Mouse (Mus musculus): ENCODE measurements at regions not wholly inside any gene's neighbourhood (a gene's known extent, or its start where the extent isn't known, plus 50 kb on each side); places are given as distances from the start of the nearest gene placed in this dataset.

DNA sequence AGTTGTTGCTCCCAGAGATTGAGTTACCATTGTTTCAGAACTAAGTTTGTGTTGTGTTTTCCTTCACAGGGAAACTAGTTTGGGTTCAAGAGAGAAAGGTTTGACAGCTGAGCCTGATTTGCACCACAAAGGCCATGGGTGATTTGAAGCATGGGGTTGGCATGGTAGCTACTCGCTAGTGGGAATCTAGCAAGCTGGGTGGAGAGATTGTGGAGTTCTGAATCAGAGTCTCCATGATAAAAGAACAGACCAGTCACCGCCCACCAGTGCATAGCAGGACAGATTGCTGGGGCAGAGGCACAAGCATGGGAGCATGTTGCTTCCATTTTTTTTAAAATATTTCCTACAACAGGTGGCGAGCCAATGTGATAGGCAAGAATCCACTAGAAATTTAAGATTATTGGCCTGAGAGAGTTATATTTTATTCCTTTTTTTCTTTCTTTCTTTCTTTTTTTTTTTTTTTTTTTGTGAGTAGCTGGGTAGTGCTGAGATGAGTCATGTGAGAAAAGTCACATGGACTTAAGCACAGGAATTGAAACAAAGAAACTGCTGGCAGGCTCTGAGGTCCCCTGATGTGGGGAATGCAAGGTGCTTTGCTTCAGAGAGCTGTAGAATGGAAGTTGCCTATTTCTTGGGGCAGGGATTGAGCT, 367.4 kb upstream of the Marcks start:
- Histone ChIP-seq H3K27me3 (no peaks in the 10 kb centered on the region), H3K4me1 (replicated peaks) (peaks cover 10% of the 10 kb centered on the region), H3K4me2 (no peak overlapping the region), H3K36me3 (no peaks in the 10 kb centered on the region), H3K4me3 (no peak overlapping the region), H3K9me3 (no peaks in the 10 kb centered on the region), H3K9ac (no peak overlapping the region), H3K27ac (replicated peaks) (no peak overlapping the region)
- WGBS = 57% methylated on average over 3 of the region's 3 CpGs
- ATAC-seq (ENCODE audit: low read depth) = no peak

DNA sequence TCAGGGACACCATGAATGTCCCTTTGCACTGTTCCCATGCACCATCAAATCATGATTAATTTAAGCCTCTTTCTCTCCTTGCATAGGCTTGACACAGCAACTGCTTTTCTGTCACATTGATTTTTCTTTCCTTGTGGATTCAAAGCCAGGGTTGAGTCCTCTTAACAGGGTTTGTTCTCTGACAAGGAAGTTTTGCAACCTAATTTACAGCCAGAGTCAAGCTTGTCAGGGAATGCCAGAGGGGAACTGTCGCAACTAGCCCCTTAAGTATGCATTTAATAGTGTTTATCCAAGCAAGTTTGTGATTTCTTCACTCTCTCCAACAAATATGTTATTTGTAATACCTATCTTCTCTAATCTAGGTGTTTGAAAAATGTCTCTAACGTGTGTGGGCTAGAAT, 365.7 kb upstream of the Marcks start:
- 59% methylated on average over 2 of the region's 2 CpGs for WGBS
- Histone ChIP-seq H3K4me2 (no peak overlapping the region), H3K27ac (replicated peaks) (no peak overlapping the region)

GRCm38 (mm10) chr10:37502505-37502904, 363.8 kb upstream of the Marcks start:
- Histone ChIP-seq H3K4me2 (no peak overlapping the region), H3K4me3 (no peak overlapping the region), H3K9me3 (no peaks in the 10 kb centered on the region), H3K27ac (replicated peaks) (no peak overlapping the region), H3K4me1 (replicated peaks) (peaks cover 10% of the 10 kb centered on the region), H3K27me3 (no peaks in the 10 kb centered on the region), H3K9ac (no peak overlapping the region), H3K36me3 (no peaks in the 10 kb centered on the region)
- no peak for ATAC-seq (ENCODE audit: low read depth)

More for the DNA sequence above, 365.7 kb upstream of the Marcks start:
- no peaks in the 10 kb centered on the region for H3K27me3 ChIP-seq
- no peaks in the 10 kb centered on the region for H3K36me3 ChIP-seq
- peaks cover 10% of the 10 kb centered on the region for H3K4me1 ChIP-seq (replicated peaks)
- ATAC-seq (ENCODE audit: low read depth) = no peak
- H3K4me3 ChIP-seq = no peak overlapping the region
- H3K9me3 ChIP-seq = no peaks in the 10 kb centered on the region
- no peak overlapping the region for H3K9ac ChIP-seq

DNA sequence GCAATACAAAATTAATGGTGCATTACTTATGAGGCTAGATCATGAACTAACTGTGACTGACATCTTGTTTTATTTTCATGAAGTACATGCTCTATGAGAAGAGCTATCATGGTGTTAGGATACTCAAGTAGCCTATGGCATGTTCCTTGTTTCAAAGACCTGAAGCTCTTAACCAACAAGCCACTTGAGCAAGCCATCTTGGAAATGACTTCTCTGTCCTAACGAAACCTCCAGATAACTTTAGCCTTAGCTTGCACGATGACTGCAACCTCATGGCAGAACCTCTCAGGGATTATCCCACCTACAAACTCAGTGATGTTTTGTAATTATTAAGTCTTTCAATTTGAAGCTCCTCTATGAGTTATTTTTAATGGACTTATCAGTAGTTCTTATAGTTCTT, 362.3 kb upstream of the Marcks start:
- Histone ChIP-seq H3K4me1 (replicated peaks) (peaks cover 10% of the 10 kb centered on the region), H3K4me3 (no peak overlapping the region), H3K9ac (no peak overlapping the region), H3K4me2 (no peak overlapping the region), H3K36me3 (no peaks in the 10 kb centered on the region), H3K27ac (replicated peaks) (no peak overlapping the region), H3K9me3 (no peaks in the 10 kb centered on the region), H3K27me3 (no peaks in the 10 kb centered on the region)
- no peak for ATAC-seq (ENCODE audit: low read depth)
- 96% methylated on average over 2 of the region's 2 CpGs for WGBS

DNA sequence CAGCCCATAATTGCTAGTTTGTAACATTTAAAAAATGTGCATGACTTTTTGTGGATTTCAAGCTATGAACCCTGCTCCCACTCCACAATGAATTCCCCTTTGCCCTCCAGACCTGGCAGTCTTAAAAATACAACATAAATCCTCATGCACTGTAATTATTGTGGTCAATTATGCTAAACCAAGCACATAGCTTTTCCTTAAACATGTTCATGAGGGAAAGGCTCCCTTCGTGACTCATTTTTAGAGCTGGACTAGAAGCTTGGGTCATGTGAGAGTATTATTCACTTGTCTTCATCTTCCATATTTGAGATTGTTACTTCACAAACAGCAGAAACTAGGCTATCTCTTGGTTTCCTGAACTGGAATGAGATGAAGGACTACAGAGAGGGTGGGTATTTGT, 356.7 kb upstream of the Marcks start:
- Histone ChIP-seq H3K9me3 (no peaks in the 10 kb centered on the region), H3K27me3 (no peaks in the 10 kb centered on the region), H3K4me2 (no peak overlapping the region), H3K9ac (no peak overlapping the region), H3K4me3 (no peak overlapping the region), H3K4me1 (replicated peaks) (no peaks in the 10 kb centered on the region), H3K36me3 (no peaks in the 10 kb centered on the region), H3K27ac (replicated peaks) (no peak overlapping the region)
- 67% methylated on average over 1 of the region's 1 CpGs for WGBS
- no peak for ATAC-seq (ENCODE audit: low read depth)

DNA sequence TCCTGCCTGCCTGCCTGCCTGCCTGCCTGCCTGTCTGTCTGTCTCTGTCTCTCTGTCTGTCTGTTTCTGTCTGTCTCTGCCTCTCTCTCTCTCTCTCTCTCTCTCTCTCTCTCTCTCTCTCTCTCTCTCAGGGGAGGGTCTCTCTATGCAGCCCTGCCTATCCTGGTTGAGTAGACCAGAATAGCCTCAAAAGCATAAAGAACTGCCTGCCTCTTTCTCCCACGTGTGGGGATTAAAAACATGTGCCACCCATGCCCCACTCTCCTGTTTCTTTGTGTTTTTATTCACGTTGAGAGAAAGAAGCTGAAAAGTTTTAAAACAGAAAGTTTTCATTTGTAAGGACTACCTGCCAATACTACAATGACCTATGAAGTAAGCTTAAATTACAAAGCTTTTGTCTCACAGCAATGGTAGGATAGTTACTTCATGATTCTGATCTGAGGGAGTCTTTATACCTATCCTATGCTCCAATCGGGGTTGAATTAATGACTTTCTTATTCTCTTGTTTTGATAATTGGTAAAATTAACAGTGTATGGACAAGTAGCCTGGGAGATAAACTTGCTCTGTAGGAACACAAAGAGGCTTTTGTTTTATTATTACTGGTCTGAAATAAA, 355.9 kb upstream of the Marcks start:
- H3K4me1 ChIP-seq (replicated peaks) = no peaks in the 10 kb centered on the region
- 49% methylated on average over 3 of the region's 3 CpGs for WGBS
- H3K9ac ChIP-seq = no peak overlapping the region
- no peak overlapping the region for H3K27ac ChIP-seq (replicated peaks)
- no peak for ATAC-seq (ENCODE audit: low read depth)
- H3K27me3 ChIP-seq = no peaks in the 10 kb centered on the region
- no peaks in the 10 kb centered on the region for H3K9me3 ChIP-seq
- H3K36me3 ChIP-seq = no peaks in the 10 kb centered on the region
- H3K4me3 ChIP-seq = no peak overlapping the region
- H3K4me2 ChIP-seq = no peak overlapping the region

GRCm38 (mm10) chr10:37494098-37494497, 355.4 kb upstream of the Marcks start:
- H3K4me3 ChIP-seq = no peak overlapping the region
- H3K4me1 ChIP-seq (replicated peaks) = no peaks in the 10 kb centered on the region

GRCm38 (mm10) chr10:37484311-37485023, 345.7 kb upstream of the Marcks start:
- Histone ChIP-seq H3K4me3 (no peak overlapping the region), H3K9ac (no peak overlapping the region), H3K4me2 (no peak overlapping the region), H3K4me1 (replicated peaks) (0 out of 2 replicates have a peak, but pooled peaks cover 3% of the 10 kb centered on the region), H3K27me3 (no peaks in the 10 kb centered on the region), H3K9me3 (no peaks in the 10 kb centered on the region), H3K36me3 (no peaks in the 10 kb centered on the region), H3K27ac (replicated peaks) (no peak overlapping the region)
- 88% methylated on average over 6 of the region's 6 CpGs for WGBS
- ATAC-seq (ENCODE audit: low read depth) = no peak

More at GRCm38 (mm10) chr10:37494098-37494497, 355.4 kb upstream of the Marcks start:
- no peak overlapping the region for H3K27ac ChIP-seq (replicated peaks)
- no peaks in the 10 kb centered on the region for H3K9me3 ChIP-seq
- H3K4me2 ChIP-seq = no peak overlapping the region
- H3K36me3 ChIP-seq = no peaks in the 10 kb centered on the region
- H3K9ac ChIP-seq = no peak overlapping the region
- ATAC-seq (ENCODE audit: low read depth) = no peak
- WGBS = 63% methylated on average over 2 of the region's 2 CpGs
- no peaks in the 10 kb centered on the region for H3K27me3 ChIP-seq

- WGBS = 61% methylated on average over 4 of the region's 4 CpGs
- Histone ChIP-seq H3K9ac (no peak overlapping the region), H3K36me3 (no peaks in the 10 kb centered on the region), H3K27me3 (no peaks in the 10 kb centered on the region), H3K4me1 (replicated peaks) (0 out of 2 replicates have a peak, but pooled peaks cover 3% of the 10 kb centered on the region), H3K4me2 (no peak overlapping the region), H3K27ac (replicated peaks) (no peak overlapping the region), H3K9me3 (no peaks in the 10 kb centered on the region), H3K4me3 (no peak overlapping the region)
- no peak for ATAC-seq (ENCODE audit: low read depth)
Measured at GRCm38 (mm10) chr10:37483521-37483920, 344.8 kb upstream of the Marcks start.

- Histone ChIP-seq H3K36me3 (no peaks in the 10 kb centered on the region), H3K9ac (no peak overlapping the region), H3K4me2 (no peak overlapping the region), H3K4me1 (replicated peaks) (0 out of 2 replicates have a peak, but pooled peaks cover 3% of the 10 kb centered on the region), H3K27me3 (no peaks in the 10 kb centered on the region), H3K4me3 (no peak overlapping the region), H3K9me3 (no peaks in the 10 kb centered on the region), H3K27ac (replicated peaks) (no peak overlapping the region)
- WGBS = 78% methylated on average over 1 of the region's 1 CpGs
- no peak for ATAC-seq (ENCODE audit: low read depth)
Measured at GRCm38 (mm10) chr10:37481879-37482278, 343.2 kb upstream of the Marcks start.

DNA sequence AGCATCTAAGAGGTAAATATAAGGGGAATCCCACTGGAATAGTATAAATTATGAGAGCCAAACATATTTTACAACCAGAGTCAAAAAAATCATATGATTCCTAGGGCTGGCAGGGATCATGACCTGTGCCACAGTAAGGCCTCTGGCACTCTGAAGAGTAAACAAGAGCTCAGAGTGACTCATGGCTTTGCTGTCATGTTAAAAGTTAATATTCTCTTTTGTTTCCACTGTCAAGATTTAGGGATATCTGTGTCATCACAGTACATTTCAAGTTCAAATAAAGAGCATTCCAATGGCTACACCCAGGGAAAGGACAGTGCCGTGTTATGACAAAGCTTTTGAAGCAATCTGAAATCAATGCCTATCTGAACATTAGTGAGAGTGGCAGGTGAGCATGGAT, 341.6 kb upstream of the Marcks start:
- WGBS = 77% methylated on average over 1 of the region's 1 CpGs
- H3K4me3 ChIP-seq = no peak overlapping the region
- 0 out of 2 replicates have a peak, but pooled peaks cover 3% of the 10 kb centered on the region for H3K4me1 ChIP-seq (replicated peaks)
- H3K27ac ChIP-seq (replicated peaks) = no peak overlapping the region
- ATAC-seq (ENCODE audit: low read depth) = no peak
- H3K9me3 ChIP-seq = no peaks in the 10 kb centered on the region
- H3K4me2 ChIP-seq = no peak overlapping the region
- no peaks in the 10 kb centered on the region for H3K36me3 ChIP-seq
- no peak overlapping the region for H3K9ac ChIP-seq
- no peaks in the 10 kb centered on the region for H3K27me3 ChIP-seq

DNA sequence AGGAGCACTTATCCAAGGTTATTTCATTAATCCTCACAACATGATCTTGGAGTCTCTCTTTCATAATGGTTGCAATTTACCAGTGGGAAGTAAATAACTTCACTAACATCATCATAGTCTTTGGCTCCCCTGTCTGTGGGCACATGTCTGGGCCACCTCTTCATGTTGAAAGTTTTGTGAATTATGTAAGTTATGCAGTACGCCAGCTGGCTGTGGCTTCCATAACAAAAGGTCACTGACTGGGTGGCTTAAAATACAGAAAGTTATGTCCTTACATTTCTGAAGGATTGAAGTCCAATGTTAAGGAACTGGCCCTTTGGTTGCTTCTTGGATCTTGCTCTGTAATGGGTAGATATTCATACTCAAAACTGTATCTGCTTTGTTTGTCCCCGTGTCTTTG, 339.4 kb upstream of the Marcks start:
- Histone ChIP-seq H3K4me3 (no peak overlapping the region), H3K4me2 (no peak overlapping the region), H3K4me1 (replicated peaks) (0 out of 2 replicates have a peak, but pooled peaks cover 3% of the 10 kb centered on the region), H3K9me3 (no peaks in the 10 kb centered on the region), H3K27me3 (no peaks in the 10 kb centered on the region), H3K9ac (no peak overlapping the region), H3K36me3 (no peaks in the 10 kb centered on the region), H3K27ac (replicated peaks) (no peak overlapping the region)
- ATAC-seq (ENCODE audit: low read depth) = no peak
- 88% methylated on average over 2 of the region's 2 CpGs for WGBS
